ENCODE assay signal across 9 mouse cellular contexts in genomic region chr17:26596168-26596658, GRCm38 (mm10). TPM values are rescaled to one million over a fixed set of nuclear protein-coding genes. Genes with fewer than 3 reads are reported as not detected.
DNase-seq lines count a peak whose midpoint lies in the region; ATAC-seq and TF ChIP-seq lines count a peak whose summit lies in the region.
"Had no signal": no experiment of that assay in that cellular context is flagged by ENCODE, and none has a peak within 500 bp of the region (broad histone marks: within the 10 kb centered on the region; RNA-seq: fewer than 3 reads in every experiment).

No protein-coding gene starts in this region.

- no peak overlapping the region for H3K4me2 ChIP-seq in embryonic facial prominence, embryonic 12.5 days (replicated peaks)
- peak overlapping the region; percentile 47 for H3K4me2 ChIP-seq in heart, embryonic 12.5 days
- no peak overlapping the region for H3K4me2 ChIP-seq in kidney, postnatal 0 days (ENCODE audit: low read length)
- H3K4me2 ChIP-seq: midbrain, embryonic 12.5 days had no signal

- H3K4me1 ChIP-seq in embryonic facial prominence, embryonic 12.5 days = peaks cover 33% of the 10 kb centered on the region
- peaks cover 66% of the 10 kb centered on the region for H3K4me1 ChIP-seq in heart, embryonic 12.5 days (replicated peaks)
- peaks cover 36% of the 10 kb centered on the region for H3K4me1 ChIP-seq in kidney, postnatal 0 days (replicated peaks; ENCODE audit: insufficient read depth, low read length)

- no peaks in the 10 kb centered on the region for H3K9me3 ChIP-seq in embryonic facial prominence, embryonic 12.5 days
- no peaks in the 10 kb centered on the region for H3K9me3 ChIP-seq in heart, embryonic 12.5 days (replicated peaks)
- H3K9me3 ChIP-seq in kidney, postnatal 0 days (replicated peaks; ENCODE audit: low read length) = no peaks in the 10 kb centered on the region
- H3K9me3 ChIP-seq: midbrain, embryonic 12.5 days had no signal

- no peaks in the 10 kb centered on the region for H3K27me3 ChIP-seq in embryonic facial prominence, embryonic 12.5 days
- no peaks in the 10 kb centered on the region for H3K27me3 ChIP-seq in heart, embryonic 12.5 days (replicated peaks)
- no peaks in the 10 kb centered on the region for H3K27me3 ChIP-seq in kidney, postnatal 0 days (ENCODE audit: insufficient read depth, low read length)
- H3K27me3 ChIP-seq: midbrain, embryonic 12.5 days had no signal

- no peak for TF ChIP-seq CTCF in kidney, postnatal 0 days (IDR thresholded peaks at IDR 0.05; ENCODE audit: low read depth)

- peak overlapping the region; percentile 81 for H3K27ac ChIP-seq in embryonic facial prominence, embryonic 12.5 days
- peak overlapping the region; percentile 99 for H3K27ac ChIP-seq in heart, embryonic 12.5 days (ENCODE audit: poor library complexity, severe bottlenecking)
- peak overlapping the region; percentile 51 for H3K27ac ChIP-seq in kidney, postnatal 0 days
- H3K27ac ChIP-seq: midbrain, embryonic 12.5 days had no signal

- WGBS in embryonic facial prominence, embryonic 12.5 days = 44% methylated on average over 7 of the region's 7 CpGs
- 35% methylated on average over 7 of the region's 7 CpGs for WGBS in heart, embryonic 12.5 days
- 41% methylated on average over 7 of the region's 7 CpGs for WGBS in kidney, postnatal 0 days

- H3K36me3 ChIP-seq in embryonic facial prominence, embryonic 12.5 days = peaks cover 13% of the 10 kb centered on the region; the same call in 1 of the 2 replicates
- H3K36me3 ChIP-seq in heart, embryonic 12.5 days = peaks cover 13% of the 10 kb centered on the region; the same call in 1 of the 2 replicates
- 0 out of 2 replicates have a peak, but pooled peaks cover 5% of the 10 kb centered on the region for H3K36me3 ChIP-seq in kidney, postnatal 0 days (ENCODE audit: insufficient read depth, low read length)

- ATAC-seq in embryonic facial prominence, embryonic 12.5 days (ENCODE audit: insufficient number of reproducible peaks, insufficient read depth, low FRiP score, low TSS enrichment) = peak; percentile 77
- ATAC-seq in heart, embryonic 12.5 days (ENCODE audit: insufficient number of reproducible peaks, low FRiP score) = peak; percentile 52
- ATAC-seq in kidney, postnatal 0 days (replicated peaks; ENCODE audit: low FRiP score, low read depth) = no peak

- H3K9ac ChIP-seq in embryonic facial prominence, embryonic 12.5 days = no peak overlapping the region
- H3K9ac ChIP-seq in heart, embryonic 12.5 days = peak overlapping the region; percentile 69
- no peak overlapping the region; the same call in 1 of the 2 replicates for H3K9ac ChIP-seq in kidney, postnatal 0 days (ENCODE audit: low read depth, low read length)
- H3K9ac ChIP-seq: midbrain, embryonic 12.5 days had no signal

- peak; percentile 39 for DNase-seq in ovary, postnatal 36 days (ENCODE audit: low spot score)
- DNase-seq in ovary, postnatal 10 days (ENCODE audit: low spot score) = no peak
- peak; percentile 56 for DNase-seq in kidney, postnatal 0 days (ENCODE audit: low spot score)
- peak; percentile 37 for DNase-seq in lung, postnatal 25 days (ENCODE audit: low spot score)
- DNase-seq in adipocyte (ENCODE audit: low spot score) = no peak
- DNase-seq in c-Kit-positive CD71-positive TER-119-positive erythroid progenitor cells, embryonic 14.5 days (ENCODE audit: low spot score) = no peak

- H3K4me3 ChIP-seq in embryonic facial prominence, embryonic 12.5 days = no peak overlapping the region
- no peak overlapping the region for H3K4me3 ChIP-seq in heart, embryonic 12.5 days
- H3K4me3 ChIP-seq in kidney, postnatal 0 days (replicated peaks; ENCODE audit: low read depth, low read length) = no peak overlapping the region
- H3K4me3 ChIP-seq: midbrain, embryonic 12.5 days had no signal

RNA-seq across cellular contexts. Expression of gene Dusp1, which starts 34.3 kb away (rescaled TPM):
- polyA plus RNA-seq in embryonic facial prominence, embryonic 12.5 days (2016; fragmentation: Nextera tagmentation; extraction: Ambion mirVana) = 19.4 and 20.6 TPM in 2 replicates
- polyA plus RNA-seq in heart, embryonic 12.5 days (2016; fragmentation: Nextera tagmentation; extraction: Ambion mirVana) = 36.2 and 38.7 TPM in 2 replicates
- polyA plus RNA-seq in kidney, postnatal 0 days (2015; fragmentation: Nextera tagmentation; extraction: Ambion mirVana) = 28.3 and 31.5 TPM in 2 replicates

RNA-seq across cellular contexts. Expression of gene Ergic1, which starts 34.9 kb away (rescaled TPM):
- 102 and 103 TPM in 2 replicates for polyA plus RNA-seq in embryonic facial prominence, embryonic 12.5 days (2016; fragmentation: Nextera tagmentation; extraction: Ambion mirVana)
- polyA plus RNA-seq in heart, embryonic 12.5 days (2016; fragmentation: Nextera tagmentation; extraction: Ambion mirVana) = 115 and 121 TPM in 2 replicates
- 103 and 107 TPM in 2 replicates for polyA plus RNA-seq in kidney, postnatal 0 days (2015; fragmentation: Nextera tagmentation; extraction: Ambion mirVana)

Comparison
In these comparisons a context has a peak if more than half of its experiments do, and no peak if none do; other contexts are left out.
1. DNase-seq: peak in ovary, postnatal 36 days (single experiment), kidney, postnatal 0 days (single experiment) and lung, postnatal 25 days (single experiment); none in ovary, postnatal 10 days (single experiment), adipocyte (single experiment) and c-Kit-positive CD71-positive TER-119-positive erythroid progenitor cells, embryonic 14.5 days (single experiment).
2. Peak in every context shown above with its lines, with median percentiles within 50 percentile points of each other: H3K27ac ChIP-seq.